Mouse (Mus musculus) Muller cell, postnatal 12 days (primary cell): ENCODE measurements around the gene Tnfaip1.
A peak's percentile ranks its signal among the peaks of the same experiment; 100 is the strongest.
"Not testable (repeated sequence)": the region's sequence is repeated elsewhere in the genome, so short reads cannot be mapped to it uniquely, and the experiment has no call there.

Experiments
- DNase-seq: peaks from one replicate; pipeline ENCODE4 v3.0.0-alpha.2; 2015; ENCODE audit errors: inconsistent ontology term

Gene Tnfaip1

DNA sequence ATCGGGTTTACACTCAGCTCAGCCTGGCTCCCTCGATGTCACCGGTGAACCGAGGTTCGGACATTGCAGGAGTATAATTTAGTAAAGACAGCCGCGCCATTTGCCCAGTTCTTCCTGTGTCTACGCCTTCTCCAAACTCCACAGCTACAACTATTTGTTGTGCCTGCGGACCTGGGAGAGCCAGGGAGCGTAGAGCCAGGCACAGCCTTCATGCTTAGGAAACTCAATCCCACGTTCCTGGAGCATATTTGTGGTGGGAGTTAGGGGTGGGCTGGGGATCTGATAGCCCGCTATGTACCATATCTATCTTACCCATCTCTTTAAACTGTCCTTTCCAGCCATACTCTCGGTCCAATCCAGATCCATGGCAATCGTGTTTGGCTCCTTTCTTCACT is 555 bp upstream of the Tnfaip1 start:
- DNase-seq = no peak

DNA sequence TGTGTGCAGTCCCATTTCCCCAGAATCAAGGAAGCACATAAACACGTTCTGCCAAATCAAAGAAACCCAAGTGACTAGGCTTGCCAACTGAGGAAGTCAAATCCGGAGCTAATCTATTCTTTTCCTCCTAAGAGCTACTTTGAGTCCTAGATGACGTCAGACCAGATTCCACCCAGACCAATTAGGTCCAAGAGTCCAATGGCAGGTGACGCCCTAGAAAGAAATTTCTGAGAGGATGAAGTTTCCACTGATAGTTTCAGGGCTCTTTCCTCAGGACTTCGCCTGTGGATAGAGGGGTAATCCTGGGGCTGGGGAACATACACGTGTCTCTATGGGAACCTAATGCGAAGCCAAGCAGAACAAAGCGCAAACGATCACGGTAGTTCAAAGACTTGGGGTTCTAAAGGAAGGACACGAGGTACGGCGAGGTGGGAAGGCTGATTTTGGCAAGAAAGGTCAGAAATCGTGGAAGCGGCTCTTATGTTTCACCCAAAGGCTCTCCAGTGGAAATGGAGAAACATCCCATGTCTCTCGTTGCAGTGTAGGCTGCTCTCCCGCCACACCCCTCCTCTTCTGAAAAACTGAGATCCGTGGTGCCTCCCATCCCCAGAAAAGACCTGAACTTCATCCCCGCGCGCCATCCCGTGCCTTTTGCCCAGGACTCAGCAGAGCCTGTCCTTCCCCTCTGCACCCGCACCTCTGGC is 604 bp downstream of the Tnfaip1 start:
- DNase-seq = peak; percentile 86

DNA sequence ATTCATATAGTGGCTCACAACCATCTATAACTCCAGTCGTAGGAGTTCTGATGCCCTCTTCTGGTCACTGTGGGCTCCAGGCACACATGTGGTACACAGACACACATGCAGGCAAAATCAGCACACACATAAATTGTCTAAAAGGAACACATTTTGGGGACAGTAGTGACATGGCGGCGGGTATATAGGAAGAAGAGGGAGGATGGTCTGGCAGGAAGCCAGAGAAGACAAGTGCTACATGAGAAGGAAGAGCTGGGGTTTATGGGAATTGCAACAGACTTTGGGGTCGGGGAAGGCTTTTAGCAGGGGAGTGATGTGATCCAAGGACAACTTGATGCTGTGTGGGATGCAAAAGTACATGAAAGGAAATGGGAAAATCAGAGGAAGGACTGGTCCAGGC is 1.6 kb downstream of the Tnfaip1 start:
- no peak for DNase-seq

DNA sequence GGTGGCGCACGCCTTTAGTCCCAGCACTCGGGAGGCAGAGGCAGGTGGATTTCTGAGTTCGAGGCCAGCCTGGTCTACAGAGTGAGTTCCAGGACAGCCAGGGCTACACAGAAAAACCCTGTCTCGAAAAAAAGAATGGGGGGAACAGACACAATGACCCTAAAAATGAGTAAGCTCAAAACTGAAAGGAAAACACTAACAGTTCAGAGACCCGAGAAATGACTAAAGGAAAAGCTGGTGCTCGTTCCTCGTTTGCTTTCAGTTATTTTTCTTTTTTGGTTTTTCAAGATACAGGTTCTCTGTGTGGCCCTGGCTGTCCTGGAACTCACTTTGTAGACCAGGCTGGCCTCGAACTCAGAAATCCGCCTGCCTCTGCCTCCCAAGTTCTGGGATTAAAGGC is 4.6 kb downstream of the Tnfaip1 start:
- DNase-seq = not testable (repeated sequence)

DNA sequence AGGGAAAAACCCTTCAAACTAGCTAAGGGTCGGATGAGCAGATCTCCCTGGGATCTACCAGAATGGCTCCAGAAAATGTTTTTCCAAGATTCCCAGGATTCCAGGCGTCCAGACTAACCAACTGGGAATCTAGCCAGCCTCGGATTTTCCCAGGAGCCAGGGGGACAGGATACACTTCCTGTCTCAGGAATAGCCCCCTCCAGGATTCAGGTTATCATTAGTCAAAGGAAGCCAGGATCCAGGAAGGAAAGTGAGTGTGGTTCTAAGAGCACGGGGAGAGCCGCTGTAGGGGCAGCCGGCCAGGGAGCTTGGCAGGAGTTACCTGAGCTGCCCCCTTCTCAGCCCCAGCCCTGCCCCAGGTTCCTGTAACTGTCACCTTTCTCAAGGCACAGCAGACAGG is 5.1 kb downstream of the Tnfaip1 start:
- no peak for DNase-seq

DNA sequence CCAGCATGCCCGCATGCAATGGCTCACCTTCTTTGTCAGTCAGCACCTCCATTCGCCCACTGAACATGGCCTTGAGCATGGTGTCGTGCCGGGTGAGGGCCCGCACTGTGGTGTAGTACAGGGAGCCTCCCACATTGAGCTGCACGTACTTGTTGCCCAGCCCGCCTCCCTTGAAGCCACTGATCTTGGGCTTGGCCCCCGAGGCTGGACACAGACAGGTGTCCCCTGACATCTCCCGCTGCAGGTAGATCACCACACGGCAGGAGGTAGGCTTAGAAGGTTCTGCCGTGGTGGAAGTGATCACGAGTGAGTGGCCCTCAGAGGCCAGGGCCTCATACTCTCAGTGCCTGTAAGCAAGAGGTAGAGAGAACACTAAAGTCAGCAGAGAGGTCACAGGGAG is 6.1 kb downstream of the Tnfaip1 start:
- DNase-seq = no peak

DNA sequence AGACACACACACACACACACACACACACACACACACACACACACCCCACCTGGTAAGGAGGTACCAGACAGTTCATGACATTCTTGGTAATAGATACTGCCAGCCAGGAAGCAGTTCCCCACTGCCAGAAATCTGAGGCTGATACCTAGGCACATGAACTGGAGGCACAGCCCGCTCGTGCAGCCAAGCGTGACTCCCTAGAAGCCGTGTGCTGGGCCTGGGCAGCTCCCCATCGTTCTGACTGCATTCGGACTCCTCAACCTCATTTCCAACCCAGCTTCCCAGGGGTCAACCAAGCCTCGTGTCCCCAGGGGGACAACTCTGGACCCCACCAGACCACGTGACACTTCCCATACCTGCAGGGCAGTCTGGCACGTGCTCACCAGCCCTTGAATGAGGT is 7.4 kb downstream of the Tnfaip1 start:
- DNase-seq = no peak

DNA sequence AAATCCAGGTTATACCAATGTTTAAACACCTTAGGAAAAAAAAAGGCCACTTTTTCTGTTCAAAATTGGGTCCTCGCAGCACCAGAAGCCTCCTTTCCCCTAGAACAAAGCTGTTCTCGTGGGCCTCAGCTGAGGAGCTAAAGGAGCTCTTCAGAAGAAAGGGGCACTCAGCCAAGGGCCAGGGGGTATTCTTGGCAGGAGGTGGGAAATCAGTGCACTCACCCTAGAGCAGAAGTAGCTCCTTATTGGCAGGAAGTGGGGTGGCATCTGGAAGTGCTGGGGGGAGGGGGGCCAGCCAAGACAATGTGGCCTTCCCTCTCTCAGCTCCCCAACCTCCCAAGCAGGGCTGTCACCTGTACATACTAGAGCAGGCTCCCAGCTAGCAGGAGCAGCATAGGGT is 11.3 kb downstream of the Tnfaip1 start:
- no peak for DNase-seq

DNA sequence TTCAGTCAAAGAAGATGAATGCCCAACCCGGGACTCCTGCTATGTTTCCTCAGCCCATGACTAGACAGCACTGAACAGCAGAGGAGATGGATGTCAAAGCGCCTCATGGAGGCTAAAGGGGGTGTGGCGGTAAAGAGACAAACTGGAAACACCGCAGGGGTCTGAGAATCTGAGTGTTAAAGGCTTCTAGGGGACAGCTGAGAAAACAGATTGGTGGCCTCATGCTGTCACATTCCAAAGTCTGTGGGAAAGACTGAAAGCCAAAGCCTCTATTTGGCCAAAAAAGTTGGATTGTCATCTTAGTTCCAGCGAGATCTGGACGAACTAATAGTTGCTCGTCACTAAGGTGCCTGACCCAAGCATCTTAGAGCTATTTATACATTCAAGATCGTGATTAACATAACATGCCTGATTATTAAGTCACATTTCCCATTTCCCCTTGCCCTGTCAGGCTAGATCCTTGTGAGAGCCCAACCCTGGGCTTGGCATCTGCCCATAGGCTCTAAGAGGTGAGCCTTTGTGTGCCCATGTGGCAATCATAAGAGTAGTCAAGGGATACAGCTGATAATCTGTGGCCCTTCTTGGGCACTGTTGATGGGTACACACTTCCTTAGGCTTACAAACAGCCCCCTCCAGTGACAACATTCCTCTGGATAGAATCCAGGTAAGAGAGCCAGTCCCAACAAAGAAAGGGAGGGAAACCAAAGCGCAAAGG is 12.7 kb downstream of the Tnfaip1 start:
- DNase-seq = peak; percentile 63

DNA sequence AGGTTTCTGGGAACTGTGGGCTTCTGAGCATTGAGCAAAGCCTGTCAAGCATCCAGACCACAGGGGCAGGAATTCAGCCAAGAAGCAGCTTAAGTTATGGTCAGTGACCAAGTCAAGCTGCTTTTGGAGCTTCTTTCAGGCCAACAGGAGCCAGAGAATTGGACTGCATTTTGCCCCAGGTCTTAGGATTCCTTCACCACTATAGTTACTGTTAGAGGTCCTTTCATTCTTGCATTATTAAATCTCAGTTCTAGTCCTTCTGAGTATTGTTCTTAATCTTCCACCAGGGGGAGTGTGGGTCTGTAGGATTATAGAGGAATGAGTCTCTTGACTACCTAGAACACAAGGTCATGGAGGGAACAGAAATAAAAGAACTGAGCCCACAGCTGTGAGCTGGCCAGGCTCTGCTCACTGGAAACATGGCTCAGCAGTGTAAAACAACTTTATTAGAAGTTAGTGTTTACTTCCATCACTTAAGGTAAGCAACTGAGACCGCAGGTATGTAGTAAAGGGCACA is 13.6 kb downstream of the Tnfaip1 start:
- DNase-seq = peak; percentile 73

DNA sequence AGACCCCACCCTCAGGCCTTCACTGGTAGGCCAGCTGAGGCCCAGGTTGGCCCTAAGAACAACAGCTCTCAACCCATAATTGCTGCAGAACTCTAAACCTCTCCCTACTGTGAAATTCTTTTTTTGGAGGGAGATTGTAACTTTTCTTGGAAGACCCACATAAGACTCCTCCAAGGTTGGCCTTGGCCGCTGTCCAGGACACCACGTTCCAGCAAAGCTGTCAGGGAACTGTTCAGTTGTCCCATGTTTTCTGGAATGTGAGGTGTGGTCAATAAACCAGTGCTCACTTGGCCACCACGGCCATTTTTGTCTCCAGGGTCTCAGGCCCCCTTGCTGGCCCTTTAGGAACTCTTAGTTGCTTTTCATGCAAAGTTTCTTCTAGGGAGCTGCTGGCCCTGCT is 14.3 kb downstream of the Tnfaip1 start:
- DNase-seq = no peak

DNA sequence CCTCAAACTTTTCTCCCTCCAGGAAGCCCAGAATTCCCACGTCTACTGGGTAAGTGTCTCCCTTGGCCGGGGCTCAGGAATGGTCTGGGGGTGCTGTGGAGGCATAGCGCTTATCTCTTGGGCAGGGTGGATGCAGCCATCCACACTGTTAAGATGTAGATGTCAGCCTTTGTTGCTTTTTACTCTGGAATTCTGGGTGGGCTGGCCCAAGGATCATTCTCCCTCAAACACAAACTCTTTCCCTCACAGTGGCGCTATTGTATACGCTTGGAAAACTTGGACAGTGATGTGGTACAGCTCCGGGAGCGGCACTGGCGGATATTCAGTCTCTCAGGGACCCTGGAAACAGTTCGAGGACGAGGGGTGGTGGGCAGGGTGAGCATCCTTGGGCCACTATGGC is 17.2 kb downstream of the Tnfaip1 start:
- DNase-seq = no peak

DNA sequence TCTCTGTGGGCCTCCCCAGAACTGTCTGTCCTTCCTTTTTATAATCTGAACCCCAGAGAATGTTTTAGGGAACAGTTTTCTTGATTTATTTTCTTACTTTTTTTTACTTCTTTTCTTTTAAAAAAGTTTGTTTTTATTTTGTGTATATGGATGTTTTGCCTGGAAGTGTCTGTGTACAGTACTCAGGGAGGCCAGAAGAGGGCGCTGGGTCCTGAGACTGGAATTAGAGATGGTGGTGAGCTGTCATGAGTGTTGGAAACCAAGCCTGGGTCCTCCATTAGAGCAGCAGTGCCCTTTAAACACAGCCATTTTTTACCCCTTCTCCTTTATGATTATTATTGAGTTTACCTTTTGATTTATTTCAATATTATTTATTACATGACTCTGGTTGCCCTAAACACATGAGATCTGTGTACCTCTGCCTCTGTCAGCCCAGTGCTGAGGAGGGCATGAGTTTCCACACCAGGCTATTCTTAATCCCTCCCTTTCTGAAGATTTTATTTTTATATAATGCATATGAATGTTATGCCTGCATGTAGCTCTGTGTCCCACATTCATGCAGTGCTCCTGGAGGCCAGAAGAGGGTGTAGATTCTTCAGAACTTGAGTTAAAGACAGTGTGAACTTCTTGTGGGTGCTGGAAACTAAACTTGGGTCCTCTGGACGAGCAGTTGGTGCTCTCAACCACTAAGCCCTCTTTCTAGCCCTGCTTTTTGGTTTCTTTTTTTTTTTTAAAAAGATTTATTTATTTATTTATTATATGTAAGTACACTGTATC is 20.4 kb downstream of the Tnfaip1 start:
- no peak for DNase-seq

DNA sequence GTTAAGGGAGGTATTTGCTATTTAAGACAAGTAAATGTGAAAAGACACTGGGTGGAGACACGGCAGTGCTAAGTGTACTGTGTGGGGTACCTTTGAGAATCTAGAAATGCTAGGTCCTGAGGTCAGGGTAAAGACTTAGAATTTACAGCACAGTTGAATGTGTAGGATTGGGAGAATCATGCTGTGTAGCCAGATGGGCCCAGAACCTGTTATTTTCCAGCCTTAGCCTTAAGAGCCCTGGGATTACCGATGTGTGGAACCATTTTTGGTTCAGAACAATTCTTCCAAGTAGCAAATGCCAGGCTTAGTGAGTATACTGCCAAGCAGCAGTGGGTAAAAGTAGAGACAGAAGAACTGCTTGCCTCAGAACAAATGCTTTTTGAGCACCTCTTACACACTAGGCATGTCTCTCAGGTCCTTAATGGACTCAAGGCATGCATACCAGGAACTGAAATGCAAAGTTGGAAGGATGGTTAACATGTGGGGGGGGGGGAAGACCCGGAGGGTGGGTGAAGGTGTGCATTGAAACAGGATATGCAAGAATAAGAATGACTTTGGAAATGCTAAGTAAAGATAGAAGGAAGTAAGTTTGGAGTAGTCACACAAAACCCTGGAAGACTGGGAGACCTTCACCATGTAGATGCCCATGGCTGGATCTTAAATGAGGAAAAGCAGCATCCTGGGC is 22.9 kb downstream of the Tnfaip1 start:
- no peak for DNase-seq

DNA sequence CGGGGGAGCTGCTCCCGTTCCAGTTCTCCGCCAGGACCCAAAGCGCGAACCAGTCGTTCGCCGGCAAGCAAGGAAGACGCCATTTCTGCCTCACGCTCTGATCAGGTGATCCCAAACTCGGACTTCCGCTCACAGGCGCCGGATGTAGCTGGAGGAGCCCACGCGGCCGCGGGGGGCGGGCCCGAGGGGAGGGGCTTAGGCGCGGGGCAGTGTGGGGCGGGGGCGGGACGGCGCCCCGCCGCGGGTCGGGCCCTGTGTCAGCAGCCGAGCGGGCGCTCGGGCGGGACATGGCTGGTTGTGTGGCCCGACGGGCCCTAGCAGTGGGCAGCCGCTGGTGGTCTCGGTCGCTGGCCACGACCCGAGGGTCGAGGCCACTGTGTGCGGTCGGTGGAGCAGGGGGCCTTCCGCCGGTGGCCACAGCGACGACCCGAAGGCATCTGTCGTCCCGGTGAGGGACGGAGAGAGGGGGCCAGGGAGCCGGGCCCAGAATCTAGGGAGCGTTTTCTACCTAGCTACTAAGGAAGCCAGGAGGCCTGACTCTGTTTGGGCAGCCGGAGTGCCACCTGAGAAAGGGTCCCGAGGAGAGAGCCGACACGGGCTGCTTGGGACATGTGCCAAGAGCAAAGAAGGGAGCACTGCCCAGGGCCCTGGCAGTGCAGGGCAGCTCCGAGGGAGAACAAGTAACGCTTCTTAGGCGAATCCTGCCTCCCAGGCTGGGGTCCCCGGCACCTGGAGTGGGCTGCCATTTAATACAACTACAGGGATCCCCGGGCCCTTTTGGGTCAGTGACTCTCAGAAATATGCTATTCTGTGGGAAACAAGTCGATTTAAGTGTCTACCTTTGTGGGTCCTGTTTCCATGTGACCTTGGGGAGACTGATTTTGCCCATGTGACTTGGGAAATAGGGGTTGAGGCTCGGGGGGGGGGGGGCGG is 23.8 kb downstream of the Tnfaip1 start, which contains the start of the genes Tmem199 and Poldip2:
Gene Tmem199 (minus strand): TSS at position 148 of the 933 bp plus-strand sequence.
Gene Poldip2 (plus strand): TSS at position 169 of the 933 bp plus-strand sequence.
- peak; percentile 97 for DNase-seq

DNA sequence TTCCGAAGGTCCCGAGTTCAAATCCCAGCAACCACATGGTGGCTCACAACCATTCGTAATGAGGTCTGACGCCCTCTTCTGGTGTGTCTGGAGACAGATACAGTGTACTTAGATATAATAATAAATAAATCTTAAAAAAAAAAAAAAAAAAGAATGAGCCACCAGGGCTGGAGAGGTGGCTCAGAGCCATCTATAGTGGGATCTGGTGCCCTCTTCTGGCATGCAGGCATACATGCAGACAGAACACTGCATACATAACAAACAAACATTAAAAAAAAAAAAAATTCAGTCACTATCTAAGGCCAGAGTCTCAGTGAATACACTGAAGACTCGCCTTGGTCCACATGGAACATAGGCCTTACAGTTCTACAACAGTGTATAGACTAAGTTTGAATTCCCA is 27.0 kb downstream of the Tnfaip1 start:
- no peak for DNase-seq

DNA sequence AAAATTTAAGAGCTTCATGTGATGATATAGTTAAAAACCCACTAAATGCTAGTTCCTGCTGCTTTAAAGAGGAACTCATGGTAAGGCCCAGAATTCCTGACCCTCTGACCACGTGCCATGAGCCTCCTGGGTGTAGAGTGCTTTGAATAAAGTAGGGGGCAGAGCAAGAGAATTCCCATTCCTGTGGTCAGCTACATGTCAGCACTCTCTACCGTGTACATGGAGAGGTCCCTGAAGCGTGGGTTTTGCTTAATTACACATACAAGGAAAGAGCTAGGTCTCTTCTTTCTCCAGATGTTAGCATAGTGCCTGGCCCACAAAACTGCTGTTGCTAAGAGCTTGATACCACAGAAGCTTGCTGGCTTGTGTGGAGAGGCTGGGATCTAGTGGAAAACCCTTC is 30.7 kb downstream of the Tnfaip1 start:
- no peak for DNase-seq

DNA sequence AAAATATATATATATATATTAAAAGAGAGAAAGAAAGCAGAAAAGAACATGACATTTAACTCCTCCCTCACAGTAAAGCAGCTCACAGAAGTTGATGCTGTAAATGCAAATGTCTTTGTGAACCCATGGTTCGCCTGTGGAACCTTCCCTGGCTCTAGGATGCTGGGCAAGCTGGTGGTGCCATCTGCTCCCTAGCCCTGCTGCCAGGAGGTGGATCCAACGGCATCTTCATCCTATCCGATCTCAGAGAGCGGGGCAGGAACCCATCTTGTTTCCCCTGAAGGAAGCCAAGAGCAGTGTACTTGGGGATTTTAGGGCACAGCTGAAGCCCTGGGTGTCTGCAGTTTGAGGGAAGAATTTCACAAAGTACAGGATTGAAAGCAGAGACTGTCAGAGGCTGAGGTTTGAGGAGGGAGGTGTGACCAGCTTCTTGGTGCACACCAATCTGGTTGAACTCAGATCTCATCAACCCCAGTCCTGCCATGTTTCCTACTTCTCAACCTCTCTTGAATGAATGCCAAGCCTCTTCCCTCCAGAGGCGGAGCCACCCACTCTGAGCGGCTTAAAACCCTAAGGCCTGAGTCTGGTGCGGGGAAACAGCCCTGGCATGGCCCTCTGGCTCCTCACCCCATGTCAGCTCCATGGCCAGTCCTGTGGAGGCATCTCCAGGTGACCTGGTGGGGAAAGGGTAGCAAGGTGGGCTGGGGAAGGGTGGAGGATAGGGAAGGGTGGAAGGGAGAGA is 33.1 kb downstream of the Tnfaip1 start, which contains the start of gene Sebox:
Gene Sebox (plus strand): TSS at position 539 of the 742 bp plus-strand sequence.
- DNase-seq = no peak

DNA sequence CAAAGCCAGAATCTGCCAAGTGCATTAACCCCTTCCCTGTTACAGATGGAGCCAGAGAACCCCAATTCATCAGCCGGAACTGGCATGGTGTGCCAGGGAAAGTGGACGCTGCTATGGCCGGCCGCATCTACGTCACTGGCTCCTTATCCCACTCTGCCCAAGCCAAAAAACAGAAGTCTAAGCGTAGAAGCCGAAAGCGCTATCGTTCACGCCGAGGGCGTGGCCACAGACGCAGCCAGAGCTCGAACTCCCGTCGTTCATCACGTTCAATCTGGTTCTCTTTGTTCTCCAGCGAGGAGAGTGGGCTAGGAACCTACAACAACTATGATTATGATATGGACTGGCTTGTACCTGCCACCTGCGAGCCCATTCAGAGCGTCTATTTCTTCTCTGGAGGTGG is 34.6 kb downstream of the Tnfaip1 start:
- no peak for DNase-seq
